Mouse (Mus musculus) gastrocnemius, postnatal 25 days (tissue): Measurements from ENCODE around the gene 4933434E20Rik. TPM values are rescaled to one million over a fixed set of nuclear protein-coding genes. Genes with fewer than 3 reads are reported as not detected.

Experiments used
- DNase-seq: peaks from one replicate; pipeline ENCODE4 v3.0.0; 2022
- total RNA-seq, 2 experiments: library from RNA; stranded (reverse); gene quantifications; 1 replicate in 1 of 2; 2 replicates in 1 of 2; pipeline ENCODE4 v1.2.3; 2021

Gene 4933434E20Rik
- total RNA-seq, 2 experiments from 2014 or later = 84.1 to 84.9 TPM

DNA sequence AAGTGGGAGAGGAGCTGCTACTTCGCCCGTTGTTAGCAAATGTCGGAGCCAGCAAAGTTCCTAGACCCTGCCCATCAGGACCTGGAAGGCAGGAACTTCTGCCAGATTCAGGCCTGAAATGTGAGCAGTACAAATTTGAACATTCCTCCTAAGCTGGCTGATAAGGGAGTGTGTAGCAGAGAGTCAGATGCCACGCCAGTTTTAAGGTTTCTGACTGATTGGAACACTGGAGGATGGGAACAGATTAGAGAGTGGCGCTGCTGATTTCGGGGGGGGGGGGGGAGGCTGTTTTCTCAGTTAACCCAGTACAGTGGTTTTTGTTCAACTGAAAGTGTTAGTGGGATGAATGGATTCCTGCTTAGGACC lies 29.0 kb downstream of the 4933434E20Rik start:
- DNase-seq = no peak

DNA sequence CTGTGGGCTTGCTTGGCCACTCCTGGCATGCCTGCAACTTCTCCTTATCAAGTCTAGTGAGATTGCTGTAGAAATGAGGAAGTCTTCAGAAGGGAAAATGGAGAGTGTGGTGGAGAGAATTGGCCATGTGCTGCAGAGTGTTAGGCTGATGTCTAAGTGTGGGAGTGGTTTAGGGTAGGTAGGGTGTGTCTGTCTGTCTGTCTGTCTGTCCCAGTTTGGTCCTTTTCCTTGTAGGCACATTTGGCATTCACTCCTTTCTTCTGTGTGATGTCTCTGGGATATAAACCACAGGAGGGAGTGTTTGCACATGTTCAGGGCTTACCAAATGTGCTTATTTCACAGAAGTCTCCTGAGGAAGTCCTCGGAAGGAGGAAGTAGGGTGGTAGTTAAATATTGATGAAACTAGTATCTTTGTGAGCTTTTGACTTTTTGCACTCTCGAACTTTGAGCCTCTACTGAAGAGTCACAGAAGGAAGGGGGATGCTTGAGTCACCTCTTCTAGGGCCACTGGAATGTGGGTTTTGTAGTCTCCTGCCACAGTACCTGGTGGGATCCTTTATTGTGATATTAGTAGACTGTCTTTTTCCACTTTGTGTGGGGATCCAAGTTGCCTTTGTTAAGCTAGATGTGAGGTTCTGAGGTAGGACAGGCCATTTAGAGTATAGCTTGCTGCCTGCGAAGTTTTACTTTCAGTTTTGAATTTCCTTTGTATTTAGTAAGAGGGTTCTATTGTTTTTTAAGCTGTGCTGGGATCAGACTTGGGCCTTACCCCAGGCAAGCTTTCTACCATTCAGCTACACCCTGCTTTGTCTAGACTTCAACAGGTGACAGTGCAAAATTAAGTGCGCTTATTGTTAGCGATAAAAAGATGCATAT lies 30.2 kb downstream of the 4933434E20Rik start:
- DNase-seq = no peak

DNA sequence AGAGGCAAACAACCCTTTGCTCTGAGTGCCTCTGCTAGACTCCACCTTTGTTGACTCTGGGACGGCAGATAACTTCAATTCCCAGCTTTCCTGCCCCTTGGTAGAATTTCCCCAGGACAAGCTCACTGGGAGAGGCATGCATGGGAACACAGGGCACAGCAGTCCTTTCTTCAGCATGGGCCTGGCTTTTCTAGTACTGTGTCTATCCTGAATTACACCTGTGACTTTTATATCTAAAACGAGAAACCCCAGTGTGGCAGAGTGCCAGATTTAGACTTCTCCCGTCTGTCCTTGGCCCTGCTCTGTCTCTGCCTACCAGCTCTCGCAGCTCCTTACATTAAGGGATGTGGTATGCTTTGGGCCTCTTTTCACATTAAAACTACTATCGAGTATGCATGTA lies 31.6 kb downstream of the 4933434E20Rik start:
- DNase-seq = no peak

DNA sequence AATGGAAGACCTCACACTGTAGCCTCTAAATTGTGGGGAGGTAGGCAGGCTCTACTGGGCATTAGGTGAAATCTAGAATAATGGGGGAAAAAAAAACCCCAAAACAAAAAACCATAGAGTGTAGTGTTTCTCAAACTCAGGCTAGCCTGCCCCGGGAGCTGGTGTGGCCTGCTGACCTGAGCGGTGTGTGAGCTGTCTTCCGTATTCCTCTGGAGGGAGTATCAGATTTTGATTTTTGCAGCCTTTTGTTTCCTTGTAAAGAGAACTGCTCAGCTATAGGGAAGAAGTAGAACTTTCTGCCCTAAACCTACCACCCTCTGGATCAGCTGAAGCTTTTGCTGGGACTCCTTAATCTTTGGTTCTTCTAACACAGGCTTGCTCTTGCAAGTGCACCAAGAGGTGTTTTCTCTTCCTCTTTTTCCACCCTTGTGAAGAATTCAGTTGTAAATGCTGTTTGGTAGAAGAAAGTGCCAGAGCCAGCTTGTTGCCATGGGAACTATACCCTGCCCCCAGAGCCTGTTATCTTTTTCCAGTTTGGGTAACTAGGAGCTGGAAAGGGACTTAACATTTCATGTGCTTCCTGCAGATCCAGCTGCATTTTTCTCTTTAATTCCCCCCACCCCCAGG lies 32.4 kb downstream of the 4933434E20Rik start:
- no peak for DNase-seq

DNA sequence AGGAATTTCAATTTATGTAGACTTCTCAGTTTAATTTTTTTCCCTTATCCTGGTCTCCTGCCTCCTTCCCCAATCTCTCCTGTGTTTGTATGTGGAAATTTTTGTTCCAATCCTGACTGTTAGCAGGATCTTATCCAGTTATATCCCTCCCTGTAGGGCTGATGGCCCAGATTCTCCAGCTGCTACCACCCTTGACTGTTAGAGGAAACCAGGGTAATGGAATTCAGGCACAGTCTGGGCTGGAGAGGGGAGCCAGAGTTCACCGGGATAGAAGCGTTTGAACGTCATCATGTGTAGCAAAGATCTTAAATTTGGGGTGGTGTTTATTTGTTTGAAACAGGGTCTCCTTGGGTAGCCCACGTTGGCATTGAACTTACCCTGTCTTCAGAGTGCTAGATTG lies 33.4 kb downstream of the 4933434E20Rik start:
- DNase-seq = peak; percentile 16

- DNase-seq = peak; percentile 22
Measured at GRCm38 (mm10) chr3:90085281-90085680, 33.8 kb downstream of the 4933434E20Rik start.

DNA sequence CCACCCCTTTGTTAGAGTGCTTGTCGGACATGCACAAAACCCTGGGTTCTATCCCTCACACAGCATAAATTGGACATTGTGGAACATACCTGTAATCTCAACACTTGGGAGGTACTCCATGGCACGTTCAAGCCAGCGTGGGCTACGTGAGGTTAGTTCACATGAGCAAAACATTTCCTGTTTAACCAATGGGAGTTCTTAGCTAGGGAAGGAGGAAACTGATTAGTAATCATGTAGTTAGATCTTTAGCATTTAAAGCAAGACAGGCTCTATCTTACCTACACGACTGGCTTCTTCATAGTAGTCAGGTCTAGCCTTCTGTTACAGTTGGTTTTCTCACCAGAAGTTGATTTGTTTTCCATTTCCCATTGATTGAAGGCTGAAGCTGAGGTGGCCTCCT lies 34.6 kb downstream of the 4933434E20Rik start:
- no peak for DNase-seq

DNA sequence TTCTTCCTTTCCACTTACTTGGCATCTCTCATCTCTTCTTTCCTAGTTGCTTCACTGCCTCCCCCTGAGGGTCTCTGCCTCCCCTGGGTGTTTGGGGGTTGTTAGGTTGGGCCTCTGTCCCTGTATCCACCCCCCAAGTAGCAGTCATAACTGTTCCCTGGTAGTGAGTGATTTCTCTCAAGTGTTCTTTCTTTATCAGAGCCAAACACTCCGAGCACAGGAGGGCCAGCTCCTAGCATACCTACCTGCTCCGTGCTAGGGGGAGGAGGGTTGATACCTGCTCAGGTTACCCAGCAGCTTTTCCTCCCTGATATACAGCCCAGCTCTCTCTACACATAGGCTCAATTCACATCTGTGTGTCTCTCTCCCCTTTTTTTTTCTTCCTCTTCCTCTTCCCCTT lies 37.2 kb downstream of the 4933434E20Rik start:
- DNase-seq = no peak

DNA sequence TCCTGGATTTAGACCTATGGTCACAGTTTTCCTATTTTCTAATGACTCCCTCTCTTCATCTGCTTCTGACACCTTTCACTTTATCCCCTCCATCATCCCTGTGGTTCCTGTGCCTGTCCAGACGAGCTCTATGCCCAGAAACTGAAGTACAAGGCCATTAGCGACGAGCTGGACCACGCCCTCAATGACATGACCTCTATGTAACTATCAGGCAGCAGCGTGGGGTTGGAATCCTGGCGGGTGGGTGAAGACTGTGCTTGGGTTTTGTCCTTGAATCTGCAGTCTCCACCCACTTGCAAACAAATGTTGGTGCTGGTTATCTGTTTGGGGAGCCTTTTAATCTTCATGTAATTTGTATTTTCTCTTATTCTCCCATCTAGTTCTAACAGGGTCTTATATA lies 39.5 kb downstream of the 4933434E20Rik start:
- no peak for DNase-seq

GRCm38 (mm10) chr3:90094453-90094852 lies 43.0 kb downstream of the 4933434E20Rik start:
- DNase-seq = no peak

DNA sequence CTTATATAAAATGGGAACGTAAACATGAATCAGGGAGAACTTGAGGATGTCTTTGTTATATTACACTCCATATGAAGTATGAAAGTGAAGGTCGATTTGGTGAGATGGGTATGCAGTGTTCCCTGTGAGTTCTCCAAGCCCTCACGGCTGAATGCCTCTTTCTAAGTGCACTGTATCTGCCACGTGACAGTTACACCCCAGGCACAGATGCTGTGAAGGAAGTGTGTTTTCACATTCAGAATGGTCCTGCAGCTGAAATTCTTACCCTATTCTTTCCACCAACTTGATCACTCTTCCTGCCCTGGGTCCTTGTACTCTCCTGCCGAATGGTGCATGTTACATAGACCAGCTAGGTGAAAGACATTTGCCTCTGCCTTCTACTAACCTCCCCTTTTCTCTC lies 46.5 kb downstream of the 4933434E20Rik start:
- no peak for DNase-seq

DNA sequence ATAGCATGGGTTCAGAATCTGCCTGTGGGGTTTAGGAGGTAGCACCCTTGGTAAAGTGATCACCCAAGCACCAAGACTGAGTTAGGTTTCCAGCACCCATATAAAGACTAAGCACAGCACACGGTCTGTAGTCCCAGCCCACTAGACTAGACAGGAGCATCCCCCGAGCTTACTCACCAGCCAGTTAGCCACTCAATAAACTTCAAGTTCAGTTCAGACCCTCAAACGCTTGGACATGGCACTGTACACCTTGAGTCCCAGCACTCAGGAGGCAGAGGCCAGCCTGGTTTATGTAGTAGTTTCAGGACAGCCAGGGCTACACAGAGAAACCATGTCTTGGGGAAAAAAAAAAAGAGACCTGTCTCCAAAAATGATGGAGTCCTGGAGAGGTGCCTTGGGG lies 49.6 kb downstream of the 4933434E20Rik start:
- no peak for DNase-seq

DNA sequence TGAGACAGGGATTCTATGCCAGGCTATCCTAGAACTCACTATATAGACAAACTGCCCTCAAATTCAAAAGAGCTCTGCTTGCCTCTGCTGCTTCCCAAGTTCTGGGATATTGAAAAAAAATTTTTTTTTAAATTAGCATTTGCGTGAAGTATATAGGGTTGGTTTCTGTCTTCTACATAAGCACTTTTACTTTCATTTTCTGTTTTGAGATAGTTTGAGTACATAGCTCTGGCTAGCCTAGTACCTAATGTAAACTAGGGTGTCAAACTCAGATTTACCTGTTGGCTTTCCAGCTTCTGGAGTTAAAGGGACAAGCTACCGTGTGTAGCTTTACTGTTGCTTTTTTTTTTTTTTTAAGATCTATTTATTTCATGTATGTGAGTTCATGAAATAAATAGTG lies 50.2 kb downstream of the 4933434E20Rik start:
- no peak for DNase-seq

DNA sequence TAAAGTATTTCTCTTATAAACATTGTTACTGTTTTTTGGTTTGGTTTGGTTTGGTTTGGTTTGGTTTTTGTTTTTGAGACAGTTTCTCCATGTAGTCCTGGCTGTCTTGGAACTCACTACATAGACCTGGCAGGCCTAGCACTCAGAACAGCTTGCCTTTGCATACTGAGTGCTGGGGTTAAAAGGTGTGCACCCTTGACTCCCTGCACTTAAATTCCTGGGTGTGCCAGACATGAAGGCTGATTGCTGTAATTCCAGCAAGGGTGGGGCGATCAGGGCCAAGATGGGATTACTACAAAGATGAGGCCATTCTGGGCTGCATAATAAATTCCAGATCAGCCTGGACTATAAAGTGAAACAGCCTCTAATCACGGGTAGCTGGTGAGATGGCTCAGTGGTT lies 50.8 kb downstream of the 4933434E20Rik start:
- no peak for DNase-seq

- DNase-seq = no peak
Measured at GRCm38 (mm10) chr3:90103176-90103575, 51.7 kb downstream of the 4933434E20Rik start.

- DNase-seq = no peak
Measured at GRCm38 (mm10) chr3:90103938-90104337, 52.5 kb downstream of the 4933434E20Rik start, which contains the start of gene Nup210l. Nup210l (plus strand) TSS chr3:90104132.

GRCm38 (mm10) chr3:90111706-90112105 lies 60.3 kb downstream of the 4933434E20Rik start:
- no peak for DNase-seq

GRCm38 (mm10) chr3:90114342-90114741 lies 62.9 kb downstream of the 4933434E20Rik start:
- DNase-seq = no peak

DNA sequence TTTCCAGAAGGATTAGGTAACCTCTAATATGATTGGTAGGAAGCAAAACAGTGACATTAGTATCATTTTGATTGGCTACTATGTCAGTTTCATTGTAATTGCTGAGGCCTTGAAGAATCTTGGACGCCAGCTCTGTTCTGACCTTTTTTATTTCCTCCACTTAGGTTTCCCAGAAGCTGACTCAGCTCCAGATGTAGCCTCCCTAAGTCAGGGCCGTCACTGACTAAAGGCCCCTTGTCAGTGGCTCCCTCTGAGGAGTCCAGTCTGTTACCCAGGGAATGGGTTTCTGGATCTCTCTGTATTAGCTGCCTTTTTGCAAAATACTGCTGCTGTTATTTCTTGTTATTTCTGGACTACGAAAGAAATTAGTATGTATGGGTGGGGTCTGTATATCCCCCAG lies 64.1 kb downstream of the 4933434E20Rik start:
- no peak for DNase-seq
